In genomic region chr1:179847759-179848389, GRCm38 (mm10) we compare ENCODE assay signal across 8 mouse cellular contexts. TPM values are rescaled to one million over a fixed set of nuclear protein-coding genes. Genes with fewer than 3 reads are reported as not detected.
A peak's percentile ranks its signal among the peaks of the same experiment; 100 is the strongest.
DNase-seq lines count a peak whose midpoint lies in the region; ATAC-seq lines count a peak whose summit lies in the region.

No protein-coding gene starts in this region.

- H3K9me3 ChIP-seq in hindbrain, embryonic 10.5 days: no peaks in the 10 kb centered on the region

- peak overlapping the region; percentile 54 for H3K4me3 ChIP-seq in hindbrain, embryonic 10.5 days

- ATAC-seq in frontal cortex, adult (ENCODE audit: low TSS enrichment): peak; percentile 64

- peaks cover 6% of the 10 kb centered on the region; the same call in 1 of the 2 replicates for H3K4me1 ChIP-seq in hindbrain, embryonic 10.5 days (replicated peaks)

- H3K27ac ChIP-seq in hindbrain, embryonic 10.5 days: peak overlapping the region; percentile 85

- H3K27me3 ChIP-seq in hindbrain, embryonic 10.5 days (ENCODE audit: insufficient read depth, poor library complexity, severe bottlenecking): peaks cover 5% of the 10 kb centered on the region; the same call in 1 of the 2 replicates

- WGBS in hindbrain, embryonic 10.5 days: 3% methylated on average over 20 of the region's 20 CpGs

- peak; percentile 33 for DNase-seq in MEL-GATA-1-ER (ENCODE audit: extremely low read depth, low read depth)
- peak; percentile 79 for DNase-seq in cerebellum, adult 9-11 months
- peak; percentile 88 for DNase-seq in hindbrain, embryonic 10.5 days (ENCODE audit: low spot score)
- peak; percentile 89 to 92 for DNase-seq in layer of hippocampus, postnatal 10 days (ENCODE audit: low spot score in 2 of 2)
- peak; percentile 94 for DNase-seq in lung, postnatal 10 days
- peak; percentile 85 for DNase-seq in ovary, postnatal 14 days (ENCODE audit: low spot score)
- DNase-seq in thymus, postnatal 10 days (ENCODE audit: low spot score in 2 of 2): peak; percentile 43 to 82

- no peaks in the 10 kb centered on the region for H3K36me3 ChIP-seq in hindbrain, embryonic 10.5 days

RNA-seq across cellular contexts. Expression of gene Ahctf1, which starts 44.4 kb away (rescaled TPM):
- 23.6 and 32.4 TPM in 2 replicates for polyA plus RNA-seq in hindbrain, embryonic 10.5 days (2016; fragmentation: Nextera tagmentation; extraction: Ambion mirVana)
- total RNA-seq in layer of hippocampus, postnatal 10 days (2021): 10 to 100 TPM; 24.6 to 34.1 TPM

RNA-seq across cellular contexts. Expression of gene Gm10518, which starts 44.7 kb away (rescaled TPM):
- polyA plus RNA-seq in hindbrain, embryonic 10.5 days (2016; fragmentation: Nextera tagmentation; extraction: Ambion mirVana): 0.15 and 0.18 TPM in 2 replicates
- total RNA-seq in layer of hippocampus, postnatal 10 days (2021): not detected

Comparison
In these comparisons a context has a peak if more than half of its experiments do, and no peak if none do; other contexts are left out.
1. Peak in every context shown above with its lines: DNase-seq, ATAC-seq, H3K4me3 ChIP-seq and H3K27ac ChIP-seq.
2. DNase-seq: peak in every context shown above with its lines; median percentile 94 in lung, postnatal 10 days; 90 in layer of hippocampus, postnatal 10 days; 88 in hindbrain, embryonic 10.5 days; 85 in ovary, postnatal 14 days; 79 in cerebellum, adult 9-11 months; 62 in thymus, postnatal 10 days; 33 in MEL-GATA-1-ER.